In genomic region chr4:114388306-114388705, GRCm38 (mm10) we compare ENCODE assay signal across 24 mouse cellular contexts. TPM values are rescaled to one million over a fixed set of nuclear protein-coding genes. Genes with fewer than 3 reads are reported as not detected.
DNase-seq lines count a peak whose midpoint lies in the region; ATAC-seq lines count a peak whose summit lies in the region.
"Had no signal": no experiment of that assay in that cellular context is flagged by ENCODE, and none has a peak within 500 bp of the region (broad histone marks: within the 10 kb centered on the region; RNA-seq: fewer than 3 reads in every experiment).

No protein-coding gene starts in this region.

- peaks cover 23% of the 10 kb centered on the region for H3K4me1 ChIP-seq in lung, embryonic 15.5 days
- H3K4me1 ChIP-seq in midbrain, embryonic 11.5 days (ENCODE audit: control insufficient read depth, insufficient read depth, low read length), result no peaks in the 10 kb centered on the region
- H3K4me1 ChIP-seq in midbrain, embryonic 16.5 days (ENCODE audit: control insufficient read depth, insufficient read depth, low read length), result no peaks in the 10 kb centered on the region
- H3K4me1 ChIP-seq: embryonic facial prominence, embryonic 15.5 days; hindbrain, embryonic 12.5 days had no signal

- no peak overlapping the region for H3K9ac ChIP-seq in lung, embryonic 15.5 days
- H3K9ac ChIP-seq in midbrain, embryonic 11.5 days (ENCODE audit: low read length), result no peak overlapping the region
- no peak overlapping the region for H3K9ac ChIP-seq in midbrain, embryonic 16.5 days (ENCODE audit: low read depth, low read length)
- H3K9ac ChIP-seq: embryonic facial prominence, embryonic 15.5 days; hindbrain, embryonic 12.5 days had no signal

- no peak overlapping the region for H3K4me3 ChIP-seq in lung, embryonic 15.5 days
- H3K4me3 ChIP-seq in midbrain, embryonic 11.5 days (ENCODE audit: low read depth, low read length), result no peak overlapping the region
- no peak overlapping the region for H3K4me3 ChIP-seq in midbrain, embryonic 16.5 days (ENCODE audit: low read depth, low read length)
- H3K4me3 ChIP-seq: embryonic facial prominence, embryonic 15.5 days; erythroblast, embryonic 14.5 days; forebrain, embryonic 10.5 days; gastrocnemius, adult 2 months; heart, embryonic 10.5 days; hindbrain, embryonic 12.5 days had no signal

- whole genome bisulfite sequencing in lung, embryonic 15.5 days, result 44% methylated on average over 3 of the region's 3 CpGs
- 87% methylated on average over 3 of the region's 3 CpGs for WGBS in midbrain, embryonic 11.5 days
- WGBS in midbrain, embryonic 16.5 days, result 91% methylated on average over 3 of the region's 3 CpGs

- H3K9me3 ChIP-seq in lung, embryonic 15.5 days, result no peaks in the 10 kb centered on the region
- H3K9me3 ChIP-seq in midbrain, embryonic 11.5 days (ENCODE audit: control insufficient read depth, low read length), result no peaks in the 10 kb centered on the region
- no peaks in the 10 kb centered on the region for H3K9me3 ChIP-seq in midbrain, embryonic 16.5 days (replicated peaks; ENCODE audit: control insufficient read depth, low read length, poor library complexity, severe bottlenecking)
- H3K9me3 ChIP-seq: embryonic facial prominence, embryonic 15.5 days; forebrain, embryonic 10.5 days; heart, embryonic 10.5 days; hindbrain, embryonic 12.5 days had no signal

- DNase-seq in lung, postnatal 14 days, result no peak
- DNase-seq in midbrain, embryonic 11.5 days (ENCODE audit: low spot score, missing footprints), result peak; percentile 39
- DNase-seq in NIH3T3 (ENCODE audit: low read depth), result peak; percentile 42
- peak; percentile 26 for DNase-seq in brain, adult 2 months (ENCODE audit: low read depth, low spot score)
- no peak for DNase-seq in ovary, postnatal 36 days (ENCODE audit: low spot score)
- DNase-seq: adrenal gland, adult 2 months; adrenal gland, postnatal 25 days; B cell, adult 2 months; gastrocnemius, postnatal 25 days; heart, postnatal 10 days; heart, postnatal 4 days had no signal

- no peaks in the 10 kb centered on the region for H3K27me3 ChIP-seq in lung, embryonic 15.5 days
- H3K27me3 ChIP-seq in midbrain, embryonic 11.5 days (ENCODE audit: control insufficient read depth, insufficient read depth, low read length), result no peaks in the 10 kb centered on the region
- no peaks in the 10 kb centered on the region for H3K27me3 ChIP-seq in midbrain, embryonic 16.5 days (ENCODE audit: control insufficient read depth, insufficient read depth, low read depth, low read length)
- H3K27me3 ChIP-seq: embryonic facial prominence, embryonic 15.5 days; hindbrain, embryonic 12.5 days had no signal

- no peaks in the 10 kb centered on the region for H3K36me3 ChIP-seq in lung, embryonic 15.5 days
- H3K36me3 ChIP-seq in midbrain, embryonic 11.5 days (ENCODE audit: control insufficient read depth, insufficient read depth, low read length), result no peaks in the 10 kb centered on the region
- H3K36me3 ChIP-seq in midbrain, embryonic 16.5 days (ENCODE audit: control insufficient read depth, insufficient read depth, low read length), result no peaks in the 10 kb centered on the region
- H3K36me3 ChIP-seq: embryonic facial prominence, embryonic 15.5 days; forebrain, embryonic 10.5 days; G1E; heart, embryonic 10.5 days; hindbrain, embryonic 12.5 days had no signal

- peak overlapping the region; percentile 88 for H3K27ac ChIP-seq in lung, embryonic 15.5 days
- no peak overlapping the region for H3K27ac ChIP-seq in midbrain, embryonic 11.5 days (ENCODE audit: low read depth, low read length)
- no peak overlapping the region for H3K27ac ChIP-seq in midbrain, embryonic 16.5 days (ENCODE audit: low read length)
- H3K27ac ChIP-seq: embryonic facial prominence, embryonic 15.5 days; forebrain, embryonic 10.5 days; gastrocnemius, adult 2 months; heart, embryonic 10.5 days; hindbrain, embryonic 12.5 days had no signal

- peak; percentile 83 for ATAC-seq in lung, embryonic 15.5 days (ENCODE audit: borderline replicate concordance, extremely low read depth, low FRiP score, low TSS enrichment)
- no peak for ATAC-seq in midbrain, embryonic 11.5 days (ENCODE audit: low FRiP score)
- no peak for ATAC-seq in midbrain, embryonic 16.5 days
- ATAC-seq: activated CD4-positive, CD25-positive, alpha-beta regulatory T cell, adult 4 months; CD4-positive, CD25-positive, alpha-beta regulatory T cell, adult 4 months; forebrain, embryonic 14.5 days; hindbrain, embryonic 16.5 days had no signal

- no peak overlapping the region for H3K4me2 ChIP-seq in lung, embryonic 15.5 days
- H3K4me2 ChIP-seq in midbrain, embryonic 11.5 days, result no peak overlapping the region
- H3K4me2 ChIP-seq in midbrain, embryonic 16.5 days (ENCODE audit: low read length), result no peak overlapping the region
- H3K4me2 ChIP-seq: embryonic facial prominence, embryonic 15.5 days; hindbrain, embryonic 12.5 days had no signal

RNA-seq across cellular contexts. Expression of gene Trabd2b, which starts 18.2 kb away (rescaled TPM):
- polyA plus RNA-seq in lung, embryonic 15.5 days (2015; fragmentation: Nextera tagmentation; extraction: Ambion mirVana), result 4.4 and 5.1 TPM in 2 replicates
- 2.1 and 2.2 TPM in 2 replicates for polyA plus RNA-seq in midbrain, embryonic 11.5 days (2014; fragmentation: Nextera tagmentation; extraction: Ambion mirVana)
- 0.32 and 0.58 TPM in 2 replicates for polyA plus RNA-seq in midbrain, embryonic 16.5 days (2015; fragmentation: Nextera tagmentation; extraction: Ambion mirVana)
- polyA plus RNA-seq: activated CD4-positive, CD25-positive, alpha-beta regulatory T cell, adult 4 months; CD4-positive, CD25-positive, alpha-beta regulatory T cell, adult 4 months; erythroblast, embryonic 14.5 days; G1E had no signal

Comparison
In these comparisons a context has a peak if more than half of its experiments do, and no peak if none do; other contexts are left out.
1. DNase-seq: peak in midbrain, embryonic 11.5 days (single experiment), NIH3T3 (single experiment) and brain, adult 2 months (single experiment); none in lung, postnatal 14 days (single experiment) and ovary, postnatal 36 days (single experiment).